Mouse (Mus musculus): ENCODE data around the gene Smarcb1.

Smarcb1 gene

GRCm38 (mm10) chr10:75934991-75935390, 13.6 kb upstream of the Smarcb1 start:
- no peak for DNase-seq (ENCODE audit: low spot score)

GRCm38 (mm10) chr10:75932891-75933290, 11.5 kb upstream of the Smarcb1 start, which contains the start of gene Chchd10:
Chchd10 (plus strand) TSS chr10:75933130.
- no peak for DNase-seq (ENCODE audit: low spot score)

GRCm38 (mm10) chr10:75932081-75932678, 10.8 kb upstream of the Smarcb1 start:
- DNase-seq (ENCODE audit: low spot score) = no peak

- no peak for DNase-seq (ENCODE audit: low spot score)
Measured at GRCm38 (mm10) chr10:75931311-75931710, 9.9 kb upstream of the Smarcb1 start.

- DNase-seq (ENCODE audit: low spot score) = no peak
Measured at GRCm38 (mm10) chr10:75930304-75930703, 8.9 kb upstream of the Smarcb1 start.

GRCm38 (mm10) chr10:75926396-75926795, 5.0 kb upstream of the Smarcb1 start:
- no peak for DNase-seq (ENCODE audit: low spot score)

- DNase-seq (ENCODE audit: low spot score) = no peak
Measured at GRCm38 (mm10) chr10:75924324-75924723, 2.9 kb upstream of the Smarcb1 start.

- no peak for DNase-seq (ENCODE audit: low spot score)
Measured at GRCm38 (mm10) chr10:75921726-75922560, 526 bp upstream of the Smarcb1 start.

- DNase-seq (ENCODE audit: low spot score) = no peak
Measured at GRCm38 (mm10) chr10:75919026-75919425, 2.4 kb downstream of the Smarcb1 start.

- DNase-seq (ENCODE audit: low spot score) = no peak
Measured at GRCm38 (mm10) chr10:75916840-75917239, 4.6 kb downstream of the Smarcb1 start.

- DNase-seq (ENCODE audit: low spot score) = no peak
Measured at GRCm38 (mm10) chr10:75915557-75915956, 5.9 kb downstream of the Smarcb1 start.

GRCm38 (mm10) chr10:75913013-75913589, 8.3 kb downstream of the Smarcb1 start:
- no peak for DNase-seq (ENCODE audit: low spot score)

- no peak for DNase-seq (ENCODE audit: low spot score)
Measured at GRCm38 (mm10) chr10:75910698-75911097, 10.7 kb downstream of the Smarcb1 start.

- DNase-seq (ENCODE audit: low spot score) = no peak
Measured at GRCm38 (mm10) chr10:75906882-75907281, 14.5 kb downstream of the Smarcb1 start.

- DNase-seq (ENCODE audit: low spot score) = no peak
Measured at GRCm38 (mm10) chr10:75904391-75904790, 17.0 kb downstream of the Smarcb1 start.

GRCm38 (mm10) chr10:75898846-75899245, 22.6 kb downstream of the Smarcb1 start:
- DNase-seq (ENCODE audit: low spot score) = no peak

GRCm38 (mm10) chr10:75898039-75898564, 23.3 kb downstream of the Smarcb1 start:
- no peak for DNase-seq (ENCODE audit: low spot score)

- no peak for DNase-seq (ENCODE audit: low spot score)
Measured at GRCm38 (mm10) chr10:75897373-75897772, 24.0 kb downstream of the Smarcb1 start.

- no peak for DNase-seq (ENCODE audit: low spot score)
Measured at GRCm38 (mm10) chr10:75896208-75896607, 25.2 kb downstream of the Smarcb1 start.

GRCm38 (mm10) chr10:75895730-75896129, 25.7 kb downstream of the Smarcb1 start:
- no peak for DNase-seq (ENCODE audit: low spot score)

- DNase-seq (ENCODE audit: low spot score) = no peak
Measured at GRCm38 (mm10) chr10:75894601-75895000, 26.8 kb downstream of the Smarcb1 start.

- DNase-seq (ENCODE audit: low spot score) = peak; percentile 67
Measured at GRCm38 (mm10) chr10:75893089-75893750, 28.2 kb downstream of the Smarcb1 start, which contains the start of gene Derl3. Derl3 (plus strand) TSS chr10:75893413.

Data from urinary bladder, postnatal 10 days (tissue).